Mouse (Mus musculus) frontal cortex, adult 2 months (tissue): ENCODE measurements at regions not wholly inside any gene's neighbourhood (a gene's known extent, or its start where the extent isn't known, plus 50 kb on each side); places are given as distances from the start of the nearest gene placed in this dataset.

Experiments
- DNase-seq, 2 experiments: peaks; one replicate each; pipeline ENCODE4 v3.0.0; 2022; ENCODE audit warnings: low spot score in 1 of 2; ENCODE audit errors: extremely low spot score in 1 of 2

GRCm38 (mm10) chr5:62939050-62939449 lies 125.4 kb downstream of the Dthd1 start:
- peak in 1 of 2 experiments; percentile 71 for DNase-seq
